Mouse (Mus musculus) v-Abl transformed pro-B cells (cell line): ENCODE results near the gene Tmem266.

Source experiments
- in situ Hi-C, 2 experiments: fragments of 400-800 bp; cut with MboI; formaldehyde crosslinking; loops; one replicate each; pipeline ENCODE4 v1.15.1; 2025; ENCODE audit not compliant: unreplicated experiment in 2 of 2

Tmem266 gene

DNA sequence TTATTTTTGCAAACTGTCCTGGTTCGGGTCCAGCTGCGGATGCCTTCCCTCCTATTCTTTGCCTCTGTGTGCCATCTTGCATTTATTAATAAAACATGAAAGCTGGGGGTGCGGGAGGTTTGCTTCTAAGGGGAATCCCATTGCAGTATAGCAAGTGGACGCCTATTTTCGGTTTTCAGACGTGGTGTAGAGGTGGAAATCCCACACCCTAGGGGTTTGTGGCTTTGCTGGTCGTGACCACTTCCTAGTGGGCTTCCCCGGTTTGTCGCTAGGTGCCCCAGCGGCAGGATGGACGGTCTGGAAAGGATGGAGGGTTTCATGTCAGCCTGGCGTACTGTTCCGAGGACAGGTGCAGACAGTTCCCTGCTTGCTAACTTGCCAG, 512 bp downstream of the Tmem266 start:
- in situ Hi-C loops: no loop called here

DNA sequence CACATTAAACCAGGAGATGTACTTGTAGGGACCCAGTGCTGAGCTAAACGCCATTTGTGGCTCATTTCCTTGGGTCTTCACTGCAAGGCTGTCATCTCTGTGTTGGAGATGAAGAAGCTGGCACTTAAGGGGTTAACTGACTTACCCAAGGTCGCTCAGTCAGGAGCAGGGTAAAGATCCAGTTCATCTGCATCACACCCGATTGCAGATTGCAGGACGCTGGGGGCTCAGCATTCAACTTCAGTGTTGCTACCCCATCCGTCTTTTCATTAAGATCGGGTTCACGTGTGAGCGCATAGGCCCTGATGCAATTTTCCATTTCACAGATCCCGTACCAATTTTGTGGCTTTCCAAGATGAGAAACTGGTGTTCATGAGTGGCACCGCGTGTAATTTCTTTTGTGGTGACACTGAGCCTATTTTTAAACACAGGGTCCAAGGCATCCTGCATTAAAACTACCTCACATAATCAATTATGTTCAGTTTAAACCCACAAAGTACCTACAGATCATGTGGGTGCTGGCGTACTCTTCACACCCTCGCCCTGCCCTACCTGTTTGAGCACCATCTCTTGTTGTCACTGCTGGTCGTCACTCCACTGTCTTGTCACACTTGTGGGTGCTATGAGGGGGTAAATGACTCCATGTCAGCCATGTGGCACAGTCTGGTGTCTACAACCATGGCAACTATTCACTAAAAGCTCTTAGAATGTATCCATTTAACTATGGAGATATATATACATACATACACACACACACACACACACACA, 1.6 kb downstream of the Tmem266 start:
- in situ Hi-C loops: no loop called here

DNA sequence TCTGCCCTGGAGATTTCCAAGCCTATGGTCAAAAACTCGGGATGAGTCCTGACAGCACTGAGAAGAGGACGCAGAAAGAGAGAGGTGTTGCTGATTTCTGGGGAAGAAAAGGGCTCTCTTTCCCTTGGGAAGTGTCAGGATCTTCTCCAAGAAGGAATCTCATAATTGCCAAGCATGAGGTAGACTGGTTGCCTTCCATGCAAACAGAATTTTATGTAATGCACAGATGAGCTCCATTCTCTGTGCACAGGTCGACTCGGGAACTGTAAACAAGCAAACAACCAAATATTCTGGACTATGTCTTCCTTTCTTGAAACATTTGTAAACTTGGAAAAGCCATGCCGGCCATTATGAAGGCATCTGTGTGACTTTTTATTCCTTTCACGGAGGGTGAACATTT, 2.7 kb downstream of the Tmem266 start:
- in situ Hi-C loops: no loop called here

DNA sequence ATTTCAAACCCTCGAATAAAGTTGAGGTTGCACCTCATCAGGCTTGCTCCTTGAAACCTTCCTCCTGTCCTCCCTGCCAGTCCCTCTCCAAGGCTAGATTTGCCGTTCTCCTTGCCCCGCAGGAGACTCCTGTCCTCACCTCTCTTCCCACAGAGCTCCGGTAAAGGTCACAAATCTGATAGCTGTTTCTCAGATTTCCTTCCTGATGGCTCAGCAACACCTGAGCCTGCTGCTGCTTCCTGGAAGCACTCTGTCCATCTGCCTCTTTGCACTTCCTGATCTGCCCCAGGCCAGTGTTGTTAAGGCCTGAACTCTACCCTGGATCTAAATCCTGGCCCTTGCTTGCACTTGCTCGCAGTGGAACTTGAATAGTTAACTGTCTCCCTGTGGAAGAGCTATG, 5.8 kb downstream of the Tmem266 start:
- in situ Hi-C loops: loop anchor here in 1 of 2 experiments (5.0 kb wide), 1 partner anchor 45 kb away; no protein-coding TSS in a partner anchor

DNA sequence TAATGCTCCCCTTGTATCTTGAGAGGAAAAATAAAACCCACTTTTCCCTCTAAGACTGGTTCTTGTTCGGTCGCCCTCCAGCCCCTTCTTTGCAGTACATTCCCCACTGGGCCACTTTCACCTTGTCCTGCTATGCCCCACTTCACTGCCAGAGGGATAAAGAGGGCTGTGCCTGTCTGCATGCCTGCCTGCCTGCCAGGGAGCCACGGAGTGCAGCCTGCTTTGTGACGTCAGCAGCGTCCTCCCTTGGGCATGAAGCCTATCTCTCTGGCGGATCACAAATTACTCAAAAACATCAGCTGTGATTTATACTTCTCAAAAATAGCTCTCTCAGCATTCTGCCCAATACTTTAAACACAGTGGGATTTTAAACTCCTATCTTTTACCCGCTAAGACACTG, 6.2 kb downstream of the Tmem266 start:
- in situ Hi-C loops: loop anchor here in 1 of 2 experiments (5.0 kb wide), 1 partner anchor 44 kb away; no protein-coding TSS in a partner anchor

DNA sequence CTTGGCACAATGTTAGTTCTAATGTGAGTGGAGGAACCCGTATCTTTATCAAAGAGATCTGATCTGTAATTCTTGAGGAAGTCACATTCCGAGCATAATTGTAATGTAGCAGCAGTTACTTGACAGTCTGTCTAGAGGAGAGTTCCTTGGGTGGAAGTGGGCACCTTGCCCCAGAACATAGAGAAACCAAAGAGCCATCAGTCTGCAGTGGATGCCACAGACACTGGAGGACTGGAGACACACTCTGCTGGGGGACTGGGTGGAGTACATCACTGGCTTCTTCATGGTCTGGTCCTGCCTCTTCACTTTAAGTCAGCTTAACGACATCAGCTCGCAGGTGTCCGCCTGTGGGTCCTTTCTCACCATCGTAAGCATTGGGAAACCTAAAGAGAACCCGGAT, 17.5 kb downstream of the Tmem266 start:
- in situ Hi-C loops: no loop called here

DNA sequence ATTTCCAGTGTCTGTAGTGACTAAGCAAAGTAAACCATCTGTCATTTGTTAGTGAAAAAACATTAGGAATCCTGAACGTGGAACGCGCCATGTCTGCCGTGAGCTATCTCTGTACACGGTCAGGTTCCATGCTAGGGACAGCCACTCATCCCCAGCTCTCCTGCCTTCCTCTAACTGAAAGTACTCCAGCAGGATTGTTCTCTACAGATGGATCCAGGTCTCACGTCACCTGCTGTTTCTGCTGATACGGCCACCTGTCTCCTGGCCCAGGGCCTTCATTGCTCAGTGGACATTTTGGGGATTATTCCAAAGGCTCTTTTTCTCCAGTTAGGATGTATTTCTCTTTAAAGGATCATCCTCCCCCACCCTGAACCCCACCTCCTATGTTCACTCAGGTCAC, 18.6 kb downstream of the Tmem266 start:
- in situ Hi-C loops: no loop called here

DNA sequence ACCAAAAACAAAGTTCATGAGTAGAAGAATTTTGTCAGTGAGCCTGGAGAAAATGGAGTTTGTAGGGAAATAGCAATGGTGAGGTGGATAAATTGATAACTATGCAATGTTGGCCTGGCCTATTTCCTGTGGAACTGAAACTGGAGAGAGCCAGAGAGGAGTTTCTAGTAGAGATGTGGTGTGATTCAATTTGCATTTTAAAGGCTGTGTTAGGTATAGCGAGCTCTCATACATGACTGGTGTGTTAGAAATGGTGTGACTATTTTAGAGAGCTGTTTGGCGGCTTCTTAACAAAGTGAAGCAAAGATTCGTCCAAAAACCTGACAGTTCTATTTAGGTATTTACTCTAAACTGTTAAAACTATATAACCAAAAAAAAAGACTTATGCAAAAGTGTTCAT, 22.0 kb downstream of the Tmem266 start:
- in situ Hi-C loops: no loop called here

DNA sequence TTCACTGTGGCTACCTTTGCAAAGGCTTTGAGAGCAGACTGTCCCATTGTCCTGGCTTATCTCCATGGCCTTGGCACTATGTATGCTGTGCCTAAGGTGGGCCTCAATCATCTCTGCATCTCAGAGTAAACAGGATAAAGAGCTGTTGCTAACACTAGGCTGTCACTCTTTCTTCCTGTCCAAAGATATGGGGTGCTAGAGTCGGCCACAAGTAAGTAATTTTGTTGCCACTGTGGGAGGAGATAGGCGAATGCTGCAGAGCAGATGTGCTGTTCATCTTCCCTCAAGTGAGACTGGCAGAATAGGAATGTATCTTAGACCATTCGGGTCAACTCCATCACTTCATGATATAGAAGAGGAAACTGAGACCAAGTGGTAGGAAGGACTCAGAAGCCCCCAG, 28.0 kb downstream of the Tmem266 start:
- in situ Hi-C loops: no loop called here

DNA sequence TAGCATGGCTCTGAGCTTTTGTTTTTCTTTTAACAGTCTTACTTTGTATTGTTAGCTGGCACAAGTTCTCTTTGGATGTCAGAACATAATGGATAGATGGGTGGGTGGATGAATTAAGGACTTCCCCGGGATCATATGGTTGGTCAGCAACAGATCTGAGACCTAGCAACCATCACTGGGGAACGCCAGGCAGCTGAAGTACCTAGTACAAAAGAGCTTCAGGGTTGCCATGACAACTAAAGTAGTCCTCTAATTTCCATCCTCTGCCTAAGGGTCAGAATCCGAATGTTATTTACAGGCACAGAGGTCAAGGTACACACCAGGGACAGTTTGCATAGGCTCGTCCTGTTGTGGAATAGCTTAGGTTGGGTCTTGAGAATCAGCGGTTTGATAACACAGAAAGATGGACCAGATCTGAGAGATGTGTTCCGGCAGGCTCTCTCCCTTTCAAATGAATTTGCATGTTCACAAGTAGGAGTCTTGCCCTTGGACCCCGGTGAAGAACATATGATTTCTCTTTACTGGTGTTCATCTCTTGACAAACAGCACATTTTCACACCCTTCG, 28.6 kb downstream of the Tmem266 start:
- in situ Hi-C loops: no loop called here

DNA sequence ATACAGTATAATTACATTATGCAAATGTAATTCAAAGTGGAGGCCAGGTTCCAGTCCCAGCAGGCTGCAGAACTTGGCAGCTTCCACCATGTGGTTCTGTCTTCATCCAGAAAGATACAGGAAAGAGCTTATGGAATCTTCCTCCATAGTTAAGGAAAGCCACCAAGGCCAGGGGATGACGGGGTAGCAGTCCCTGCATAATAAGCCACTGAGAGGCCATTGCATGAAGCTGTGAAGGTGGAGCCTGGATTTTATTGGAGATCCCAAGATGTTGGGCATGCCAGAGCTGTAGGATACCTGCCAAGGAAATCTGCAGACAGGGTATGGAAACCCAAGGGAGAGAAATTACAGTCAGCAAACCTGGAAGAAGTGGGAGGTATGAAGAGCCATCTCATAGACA, 30.5 kb downstream of the Tmem266 start:
- in situ Hi-C loops: no loop called here

DNA sequence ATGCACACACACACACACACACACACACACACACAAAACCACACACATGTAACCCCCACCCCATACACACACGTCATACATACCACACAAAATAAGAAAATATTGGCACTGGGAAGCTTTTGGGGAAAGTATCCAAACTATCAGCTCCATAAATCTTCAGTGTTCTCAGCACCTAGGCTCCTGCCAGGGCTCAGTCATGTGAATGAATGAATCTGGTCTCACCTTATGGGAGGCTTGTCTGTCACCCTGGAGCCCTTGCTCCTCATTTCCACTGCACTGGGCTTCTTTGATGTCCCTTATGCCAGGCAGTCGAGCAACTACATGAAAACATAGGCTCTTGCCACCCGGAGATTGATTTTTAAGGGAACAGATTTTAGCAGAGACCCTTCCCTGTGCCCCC, 33.7 kb downstream of the Tmem266 start:
- in situ Hi-C loops: no loop called here

DNA sequence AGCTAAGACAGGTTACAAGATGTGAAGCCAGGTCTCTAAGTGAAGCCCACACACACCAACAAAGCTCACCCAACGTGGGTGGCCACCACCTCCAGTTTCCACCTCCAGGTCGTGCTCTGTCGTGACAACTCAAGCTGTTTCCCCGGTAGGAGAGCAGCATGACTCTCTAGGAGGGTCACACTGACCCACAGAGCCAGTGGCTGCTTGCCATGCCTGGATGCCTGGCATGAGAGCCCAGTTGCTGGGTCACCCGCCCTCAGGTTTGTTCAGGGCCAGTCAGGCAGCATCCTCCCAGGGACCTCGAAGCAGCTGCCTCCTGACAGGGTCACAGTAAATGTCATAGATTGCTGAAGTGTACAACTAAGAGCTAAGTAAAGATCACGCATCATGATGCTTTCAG, 34.1 kb downstream of the Tmem266 start:
- in situ Hi-C loops: no loop called here

DNA sequence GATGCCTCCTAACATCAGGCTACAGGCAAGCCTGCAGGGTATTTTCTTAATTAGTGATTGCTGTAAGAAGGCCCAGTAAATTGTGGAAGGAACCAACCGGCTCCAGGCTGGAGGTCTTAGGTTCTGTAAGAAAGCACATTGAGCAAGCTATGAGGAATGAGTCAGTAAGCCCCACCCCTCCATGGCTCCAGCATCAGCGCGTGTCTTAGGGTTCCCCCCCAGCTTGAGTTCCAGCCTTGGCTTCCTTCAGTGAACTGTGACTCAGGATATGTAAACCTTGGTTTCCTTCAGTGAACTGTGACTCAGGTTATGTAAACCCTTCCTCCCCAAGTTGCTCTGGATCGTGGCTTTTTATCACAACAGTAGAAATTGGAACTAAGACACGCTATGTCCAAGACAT, 35.3 kb downstream of the Tmem266 start:
- in situ Hi-C loops: no loop called here

DNA sequence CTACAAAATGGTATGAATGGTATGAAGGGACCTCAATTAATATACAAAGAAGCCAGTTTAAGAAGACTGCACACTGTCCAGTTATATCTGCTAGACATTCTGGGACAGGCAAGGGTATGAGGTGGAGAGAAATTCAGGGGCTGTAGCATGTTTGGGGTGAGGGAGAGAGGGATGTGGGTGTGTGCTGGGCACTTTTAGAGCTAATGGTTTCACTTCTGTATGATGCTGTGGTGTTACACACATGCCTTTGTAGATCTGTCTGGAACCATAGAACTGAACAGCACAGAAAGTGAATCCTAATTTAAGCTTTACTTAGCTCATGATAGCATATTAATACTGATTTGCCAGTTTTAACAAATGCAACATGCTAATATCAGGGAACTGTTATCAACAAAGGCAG, 37.0 kb downstream of the Tmem266 start:
- in situ Hi-C loops: no loop called here

DNA sequence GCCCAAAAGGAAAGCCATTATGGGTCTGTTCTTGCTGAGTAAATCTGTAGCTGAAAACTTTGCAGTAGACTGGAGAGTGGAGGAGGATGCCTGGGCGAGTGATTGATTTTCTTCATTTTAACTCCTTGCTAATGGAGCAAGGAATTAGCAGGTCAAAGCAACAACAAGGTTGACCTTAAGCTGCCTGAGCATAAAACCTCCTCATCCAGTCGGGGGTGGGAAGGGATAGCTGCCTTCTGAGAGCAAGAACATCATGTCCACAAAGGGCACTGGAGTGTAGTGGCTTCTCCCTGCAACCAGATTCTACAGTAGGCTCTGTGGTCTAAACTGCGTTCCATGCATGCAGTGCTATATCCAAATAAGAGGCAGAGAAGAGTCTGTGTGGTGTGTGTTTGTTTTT, 41.3 kb downstream of the Tmem266 start:
- in situ Hi-C loops: no loop called here

DNA sequence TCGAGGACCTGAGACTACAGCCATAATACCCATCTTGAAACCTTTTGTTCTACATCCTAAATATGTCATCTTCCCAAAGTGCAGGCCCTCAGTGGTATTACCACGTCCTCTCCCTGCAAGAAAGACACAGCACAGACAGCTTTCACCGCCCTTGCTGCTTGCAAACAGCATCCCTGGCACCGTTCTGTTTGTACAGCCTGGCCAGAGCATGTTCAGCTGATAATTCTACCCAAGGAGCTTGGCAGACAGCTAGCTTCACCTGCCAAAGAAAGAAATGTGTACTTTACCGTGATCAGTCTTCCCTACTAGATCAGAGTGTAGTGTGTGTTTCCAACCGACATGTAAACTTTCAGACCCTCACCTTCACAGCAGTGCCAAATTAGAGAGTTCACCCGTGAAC, 45.2 kb downstream of the Tmem266 start:
- in situ Hi-C loops: no loop called here

DNA sequence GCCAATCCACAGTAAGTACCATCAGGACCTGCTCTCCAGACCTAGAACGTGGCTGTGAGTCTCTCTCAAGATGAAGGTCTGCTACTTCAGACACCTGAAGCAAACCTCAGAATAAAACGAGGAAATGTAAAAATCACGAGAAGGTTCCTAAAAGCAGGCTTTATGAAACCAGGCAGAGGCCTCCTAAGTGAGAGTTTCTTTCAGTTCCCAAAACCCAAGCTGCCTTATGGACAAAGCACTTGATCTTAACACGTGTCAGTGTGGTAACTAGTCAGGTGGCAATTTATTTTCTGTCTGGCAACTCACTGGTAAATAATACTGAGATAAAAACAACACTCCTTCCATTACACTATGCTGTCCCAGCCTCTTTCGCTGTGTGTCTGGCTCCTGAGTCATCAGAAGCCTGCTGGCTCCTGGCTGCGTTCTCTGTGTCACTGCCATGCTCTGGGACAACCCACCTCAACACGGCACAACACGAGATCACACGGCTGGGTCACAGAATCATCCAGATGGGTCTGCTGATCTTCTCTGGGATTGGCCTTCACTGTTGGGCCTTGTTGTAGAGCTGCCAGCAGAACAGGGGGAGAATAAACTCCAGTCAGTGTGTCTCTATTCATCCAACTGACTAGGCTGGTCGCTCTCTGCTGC, 51.0 kb downstream of the Tmem266 start:
- in situ Hi-C loops: loop anchor here in 1 of 2 experiments (5.0 to 25.0 kb wide), 2 partner anchors 45 to 1390 kb away; partner anchors contain the start of gene Elmod1

DNA sequence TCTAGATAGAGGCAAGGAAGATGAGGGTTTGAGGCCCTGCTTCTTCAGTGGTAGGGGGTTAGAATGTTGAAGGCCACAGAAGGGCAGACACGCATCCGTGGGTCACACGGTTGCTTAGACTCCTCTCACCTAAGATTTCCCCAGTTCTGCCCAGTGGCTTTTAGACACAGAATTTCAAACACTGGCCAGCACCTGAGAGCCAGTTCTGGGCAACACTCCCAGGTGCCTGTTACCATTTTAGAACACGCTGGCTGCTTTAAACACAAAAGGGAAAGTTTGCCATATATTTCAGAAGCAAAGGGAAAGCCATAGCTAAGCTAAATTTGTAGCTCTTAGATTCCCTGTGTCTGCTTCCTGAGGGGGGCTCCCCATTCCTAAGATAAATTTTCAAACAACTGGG, 54.7 kb downstream of the Tmem266 start:
- in situ Hi-C loops: loop anchor here (10.0 to 25.0 kb wide), 4 partner anchors 127 to 1394 kb away; partner anchors contain the start of genes Chrna3 (in 1 of the 2) and Elmod1 (in 1 of the 2)

DNA sequence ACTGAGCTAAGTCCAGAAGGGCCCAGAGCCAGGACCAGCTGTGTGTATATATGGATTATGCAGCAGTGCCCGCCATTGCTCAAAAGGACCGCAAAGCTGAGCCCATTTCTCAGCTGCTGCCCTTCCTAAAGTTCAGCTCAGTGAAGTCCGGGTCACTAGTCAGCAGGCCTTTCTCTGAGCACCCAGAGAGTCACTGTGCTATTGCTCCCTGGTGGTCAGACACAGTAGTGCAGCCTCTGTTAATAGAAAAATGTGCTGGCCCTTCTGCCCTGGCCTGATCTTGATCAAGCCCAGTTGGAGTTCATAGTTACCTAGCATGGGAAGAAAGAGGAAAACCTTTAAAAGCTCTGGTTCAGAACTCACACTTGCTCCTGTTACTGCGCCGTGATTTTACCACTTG, 55.7 kb downstream of the Tmem266 start:
- in situ Hi-C loops: loop anchor here (10.0 to 25.0 kb wide), 4 partner anchors 128 to 1395 kb away; partner anchors contain the start of genes Chrna3 (in 1 of the 2) and Elmod1 (in 1 of the 2)

DNA sequence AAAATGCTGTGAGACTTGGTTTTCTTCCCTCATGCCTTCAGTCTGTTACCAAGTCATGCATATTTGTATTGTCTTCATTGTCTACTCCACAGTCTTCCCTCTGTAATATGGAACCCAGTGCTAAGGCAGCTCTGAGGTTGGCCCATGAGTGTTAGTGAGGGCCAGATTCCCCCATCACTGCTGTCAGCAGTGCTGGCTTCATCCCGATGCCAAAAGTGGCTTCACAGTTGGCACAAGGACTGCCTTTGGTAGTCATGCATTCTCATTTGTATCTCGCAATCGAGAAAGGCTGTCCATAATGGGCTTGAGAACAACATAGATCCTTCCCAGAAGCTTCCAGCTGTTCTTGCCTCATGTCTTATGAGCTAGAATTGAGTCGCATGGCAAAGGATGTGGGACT, 59.4 kb downstream of the Tmem266 start:
- in situ Hi-C loops: loop anchor here (5.0 to 25.0 kb wide), 5 partner anchors 79 to 1399 kb away; partner anchors contain the start of genes Chrna3 (in 1 of the 2) and Elmod1 (in 1 of the 2)
